Mouse (Mus musculus) layer of hippocampus, adult 2 months (tissue): Measurements from ENCODE around the gene Il24. TPM values are rescaled to one million over a fixed set of nuclear protein-coding genes. Genes with fewer than 3 reads are reported as not detected.

Experiments used
- DNase-seq, 2 experiments: peaks; one replicate each; pipeline ENCODE4 v3.0.0; 2022; ENCODE audit warnings: low spot score in 2 of 2
- H3K27ac ChIP-seq: fragments of 200-600 bp; 2 replicates; pipeline ENCODE4 v1.8.1; 2022
- H3K4me3 ChIP-seq: fragments of 200-600 bp; 2 replicates; pipeline ENCODE4 v1.8.1; 2022; ENCODE audit warnings: mild to moderate bottlenecking
- CTCF ChIP-seq: fragments of 200-600 bp; conservative IDR thresholded peaks from 2 replicates; pipeline ENCODE4 v1.8.1; 2022; ENCODE audit warnings: antibody characterized with exemption, mild to moderate bottlenecking, moderate library complexity
- total RNA-seq, 2 experiments: library from RNA; stranded (reverse); gene quantifications; 2 replicates each; pipeline ENCODE4 v1.2.3; 2021

The Il24 gene
- total RNA-seq, 2 experiments from 2014 or later, result not detected

DNA sequence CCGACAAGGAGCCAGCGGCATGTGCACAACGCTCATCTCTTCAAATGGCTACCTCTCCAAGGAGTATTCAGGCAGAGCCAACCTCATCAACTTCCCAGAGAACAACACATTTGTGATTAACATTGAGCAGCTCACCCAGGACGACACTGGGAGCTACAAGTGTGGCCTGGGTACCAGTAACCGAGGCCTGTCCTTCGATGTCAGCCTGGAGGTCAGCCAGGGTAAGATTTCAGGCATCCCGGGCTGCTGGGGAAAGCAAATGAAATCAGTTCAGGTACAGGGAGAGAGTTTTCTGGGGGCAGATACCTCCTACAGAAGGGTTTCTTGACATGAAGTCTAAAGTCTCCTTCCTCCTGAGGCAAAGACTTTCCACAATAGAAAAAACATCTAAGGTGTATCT lies 45.6 kb downstream of the Il24 start:
- H3K27ac ChIP-seq, result no peak overlapping the region
- no peak for TF ChIP-seq CTCF

DNA sequence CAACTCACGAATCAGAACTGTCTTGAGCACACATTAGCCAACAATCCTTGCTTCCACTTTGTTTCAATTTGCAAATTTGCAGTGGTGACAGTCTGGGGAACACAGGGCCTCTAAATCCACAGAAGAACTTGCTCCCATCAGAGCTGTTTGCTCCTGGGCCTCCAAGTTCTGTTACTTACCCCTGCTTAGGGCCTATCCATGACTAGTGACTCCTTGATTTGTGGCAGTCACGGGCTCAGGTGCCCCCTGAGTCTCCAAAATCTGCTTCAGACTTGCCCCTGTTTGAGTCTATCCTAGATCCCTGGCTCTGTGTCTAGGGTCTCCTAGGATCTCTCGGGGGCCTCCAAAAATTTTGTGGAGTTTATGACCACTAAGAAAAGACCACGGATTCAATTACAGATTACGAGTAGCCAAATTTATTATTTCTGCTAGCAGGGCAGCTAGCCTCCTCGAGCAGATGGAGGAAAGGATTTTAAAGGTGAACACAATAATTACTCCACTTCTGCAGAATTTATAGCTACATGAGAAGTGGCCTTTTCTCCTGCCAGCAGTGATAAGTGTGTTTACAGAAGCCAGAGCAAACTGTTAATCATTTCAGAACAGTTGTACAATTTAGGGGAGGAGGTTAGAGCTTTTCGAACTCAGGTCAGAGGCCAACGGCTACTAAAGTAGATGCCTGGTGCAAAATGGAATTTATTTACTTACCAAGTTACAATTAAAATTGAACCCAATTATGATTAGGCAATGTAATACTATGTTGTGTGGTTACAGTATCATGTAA lies 46.5 kb downstream of the Il24 start:
- H3K27ac ChIP-seq, result no peak overlapping the region
- no peak overlapping the region for H3K4me3 ChIP-seq
- DNase-seq, result no peak
- TF ChIP-seq CTCF, result no peak

More for the DNA sequence above, 45.6 kb downstream of the Il24 start:
- H3K4me3 ChIP-seq, result no peak overlapping the region
- no peak for DNase-seq

DNA sequence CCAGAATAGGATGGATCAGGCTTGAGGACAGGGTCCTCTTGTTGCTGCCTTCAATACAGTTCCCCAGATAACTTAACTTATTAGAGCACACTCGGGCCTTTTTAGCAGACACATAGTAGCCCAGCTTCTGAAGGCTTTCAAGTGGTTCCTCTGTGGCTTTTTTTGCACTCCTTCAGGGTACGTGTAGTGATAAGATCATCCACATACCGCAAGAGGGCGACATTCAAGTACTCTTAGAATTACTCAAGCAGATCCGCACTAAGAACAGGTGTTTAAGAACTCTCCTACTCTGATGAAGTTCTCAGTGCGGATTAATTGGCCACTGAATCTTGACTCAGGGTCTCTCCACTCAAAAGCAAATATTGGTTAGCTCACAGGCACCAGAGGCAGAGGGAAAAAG lies 49.0 kb downstream of the Il24 start:
- peak; percentile 63 for TF ChIP-seq CTCF
- H3K4me3 ChIP-seq, result no peak overlapping the region
- H3K27ac ChIP-seq, result no peak overlapping the region
- DNase-seq, result no peak

DNA sequence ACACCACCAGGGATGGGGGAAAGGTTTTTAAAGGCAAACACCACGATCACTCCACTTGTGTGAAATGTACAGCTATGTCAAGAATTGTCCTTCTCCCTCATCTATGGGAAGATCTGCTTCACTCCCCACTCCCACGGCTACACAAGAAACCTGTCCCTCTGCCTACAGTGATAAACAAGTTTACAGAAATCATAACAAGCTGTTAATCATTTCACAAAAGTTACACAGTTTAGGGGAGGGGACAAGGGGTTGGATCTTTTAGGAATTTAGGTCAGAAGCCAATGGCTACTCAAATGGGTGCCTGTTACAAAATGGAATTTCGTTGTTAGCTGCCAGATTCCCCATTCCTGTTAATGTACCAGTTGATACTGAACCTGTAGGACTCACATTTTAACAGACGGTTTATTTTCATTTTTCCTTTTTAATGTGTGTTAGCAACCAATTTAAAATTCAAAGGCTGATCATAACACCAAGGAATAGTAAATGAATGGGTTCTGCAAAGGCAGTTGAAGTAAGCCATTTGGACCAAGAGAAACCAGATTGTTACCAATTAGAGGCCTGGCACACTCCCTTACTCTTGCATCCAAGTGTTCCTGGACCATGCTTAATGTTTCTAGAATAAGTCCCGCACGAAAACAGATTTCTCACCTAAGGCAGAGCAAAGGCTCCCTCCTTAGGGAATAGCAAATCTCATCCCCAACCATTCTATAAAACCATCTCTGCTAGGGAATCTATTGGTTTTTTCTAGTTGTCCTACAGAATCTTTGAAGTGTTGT lies 51.9 kb downstream of the Il24 start:
- Histone ChIP-seq H3K4me3 (no peak overlapping the region), H3K27ac (no peak overlapping the region)
- TF ChIP-seq CTCF, result no peak
- peak; percentile 27 to 61 for DNase-seq

DNA sequence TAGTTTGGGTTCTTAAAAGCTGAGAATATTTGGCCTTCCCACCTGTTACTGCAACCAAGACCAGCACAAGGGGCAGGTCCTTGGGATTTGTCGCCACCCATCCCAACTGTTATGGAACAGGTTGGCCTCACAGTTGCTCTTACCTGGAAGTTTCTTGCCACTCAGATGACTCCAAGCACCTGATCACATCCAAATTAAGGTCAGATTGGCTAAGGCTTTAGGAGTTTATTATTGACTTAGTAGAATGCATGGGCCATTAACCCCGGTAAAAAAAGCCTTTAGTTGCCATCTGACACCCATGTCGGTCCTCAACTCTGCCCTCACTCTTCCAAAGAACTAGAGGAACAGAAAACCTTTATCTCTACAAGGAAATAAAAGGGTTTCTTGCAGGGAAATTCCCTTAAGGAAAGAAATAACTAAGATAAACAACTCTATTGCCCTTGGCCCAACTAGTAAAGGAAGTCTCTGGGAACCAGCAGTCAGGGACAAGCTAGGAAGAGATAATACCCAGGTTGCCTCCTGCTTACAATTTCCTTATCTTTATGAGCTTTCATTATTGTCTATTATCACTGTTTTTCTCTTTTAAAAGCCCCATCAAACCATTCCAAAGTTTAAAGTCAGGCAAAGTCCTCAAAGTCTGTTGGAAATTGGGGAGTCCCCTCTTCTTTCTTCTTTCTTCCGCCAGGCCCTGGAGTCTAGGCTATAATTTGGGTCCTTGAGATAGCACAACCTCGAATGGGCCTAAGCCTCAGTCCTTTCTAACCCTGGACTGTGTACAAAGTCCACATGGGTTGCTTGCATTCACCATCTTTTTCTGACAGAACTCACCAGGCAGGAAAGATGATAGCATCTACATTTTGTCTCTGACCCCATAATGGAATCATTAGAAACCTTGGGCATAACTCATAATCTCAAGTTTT lies 54.8 kb downstream of the Il24 start:
- no peak for TF ChIP-seq CTCF
- H3K27ac ChIP-seq, result no peak overlapping the region
- no peak for DNase-seq
- H3K4me3 ChIP-seq, result no peak overlapping the region

Other genes with a start within 250 kb of the Il24 start
- gene C4bp, start 225.8 kb downstream of the Il24 start, total RNA-seq, result under 1 TPM; 0.38 to 0.66 TPM
- gene Gm29427, start 171.7 kb downstream of the Il24 start, total RNA-seq, result not detected
- gene Yod1, start 170.1 kb downstream of the Il24 start, total RNA-seq, result 10 to 100 TPM; 17.9 to 18.0 TPM
- 10 to 100 TPM; 45.6 to 51.7 TPM for gene Pfkfb2, start 158.2 kb downstream of the Il24 start, total RNA-seq
- gene AA986860, start 155.5 kb downstream of the Il24 start, total RNA-seq, result 1 to 10 TPM; 1.4 to 1.6 TPM
- gene Fcamr, start 86.6 kb downstream of the Il24 start, total RNA-seq, result not detected
- gene Pigr, start 60.8 kb downstream of the Il24 start, total RNA-seq, result not detected
- gene Fcmr, start 21.8 kb downstream of the Il24 start, total RNA-seq, result under 1 TPM in 1 of 2 experiments, not detected in 1; 0.59 TPM
- not detected for gene Il20, start 24.0 kb upstream of the Il24 start, total RNA-seq
- not detected for gene Il19, start 52.7 kb upstream of the Il24 start, total RNA-seq
- not detected for gene Il10, start 132.4 kb upstream of the Il24 start, total RNA-seq
- gene Mapkapk2, start 210.4 kb upstream of the Il24 start, total RNA-seq, result 10 to 100 TPM; 28.4 to 29.4 TPM